Mouse (Mus musculus) erythroblast, adult 5-6 weeks (primary cell): ENCODE data around the gene Gm2244. TPM values are rescaled to one million over a fixed set of nuclear protein-coding genes. Genes with fewer than 3 reads are reported as not detected.
"Not testable (repeated sequence)": the region's sequence is repeated elsewhere in the genome, so short reads cannot be mapped to it uniquely, and the experiment has no call there.

Source experiments
- ATAC-seq: replicated peaks from 2 replicates; pipeline ENCODE4 v1.8.0; 2016; ENCODE audit warnings: moderate number of reproducible peaks, mild to moderate bottlenecking, moderate TSS enrichment, inconsistent platforms; ENCODE audit not compliant: poor library complexity, low FRiP score, severe bottlenecking
- total RNA-seq, 2 experiments: library from RNA; stranded (forward) in 1 of 2; stranded (reverse) in 1 of 2; fragments of 150-400 nt in 1 of 2; fragments of 200-764, 138-1000 nt in 1 of 2; gene quantifications; 2 replicates each; pipeline versions ENCODE4 v1.2.3 to v1.2.4; 2015 to 2017; ENCODE audit warnings: low replicate concordance in 2 of 2

Gm2244 gene
- total RNA-seq (2015; ENCODE audit: low replicate concordance) (not detected in 2 replicates), total RNA-seq (2017; ENCODE audit: low replicate concordance) (not detected in 2 replicates)

- not testable (repeated sequence) for ATAC-seq
Observed at GRCm38 (mm10) chr14:19549863-19550262, at the start of gene Gm2244. Gene Gm2244, minus strand, starts transcription at chr14:19549963.

GRCm38 (mm10) chr14:19584804-19585667, 35.3 kb upstream of the Gm2244 start, which contains the start of gene Gm2237:
Gene Gm2237, minus strand, starts transcription at chr14:19585135.
- ATAC-seq, result not testable (repeated sequence)

Other genes with a start within 250 kb of the Gm2244 start
- gene Gm21738, start 131.0 kb downstream of the Gm2244 start, total RNA-seq (2015; ENCODE audit: low replicate concordance), result 38.7 and 49.0 TPM in 2 replicates
- gene Gm21738, start 131.0 kb downstream of the Gm2244 start, total RNA-seq (2017; ENCODE audit: low replicate concordance), result 296 and 1,118 TPM in 2 replicates
- not detected in 2 replicates for gene Gm2237, start 35.2 kb upstream of the Gm2244 start, total RNA-seq (2015; ENCODE audit: low replicate concordance)
- not detected in 2 replicates for gene Gm2237, start 35.2 kb upstream of the Gm2244 start, total RNA-seq (2017; ENCODE audit: low replicate concordance)
- gene Gm5458, start 52.6 kb upstream of the Gm2244 start, total RNA-seq (2015; ENCODE audit: low replicate concordance), result not detected in 2 replicates
- not detected in 2 replicates for gene Gm5458, start 52.6 kb upstream of the Gm2244 start, total RNA-seq (2017; ENCODE audit: low replicate concordance)
- 3.1 TPM in 1 of 2 replicates, not detected in the other for gene Nid2, start 201.3 kb upstream of the Gm2244 start, total RNA-seq (2015; ENCODE audit: low replicate concordance)
- 0.84 TPM in 1 of 2 replicates, not detected in the other for gene Nid2, start 201.3 kb upstream of the Gm2244 start, total RNA-seq (2017; ENCODE audit: low replicate concordance)